Mouse (Mus musculus) embryonic fibroblast, embryonic 13.5 days (primary cell): ENCODE measurements around the gene Bcorl1.

Experiments used
- CTCF ChIP-seq: IDR thresholded peaks from 2 replicates; pipeline ENCODE4 v1.5.1; 2011; ENCODE audit warnings: mild to moderate bottlenecking, control low read depth, low read length, moderate library complexity, borderline replicate concordance; ENCODE audit not compliant: insufficient read depth
- POLR2A ChIP-seq: IDR thresholded peaks from 2 replicates; pipeline ENCODE4 v1.6.1; 2011; ENCODE audit warnings: low read depth, mild to moderate bottlenecking, control low read depth, low read length, moderate library complexity

GRCm38 (mm10) chrX:48434251-48434650 lies 93.1 kb downstream of the Bcorl1 start:
- TF ChIP-seq POLR2A (no peak), CTCF (no peak)
